Mouse (Mus musculus) bone marrow, adult 2 months (tissue): ENCODE data around the gene Snx6.

Experiments used
- CTCF ChIP-seq: fragments of 200-500 bp; IDR thresholded peaks from 2 replicates; pipeline ENCODE4 v1.5.1; 2011; ENCODE audit warnings: low read length, control low read depth; ENCODE audit not compliant: control insufficient read depth, insufficient read depth
- POLR2A ChIP-seq: fragments of 200-500 bp; IDR thresholded peaks from 2 replicates; pipeline ENCODE4 v1.6.1; 2011; ENCODE audit warnings: low read depth, mild to moderate bottlenecking, control low read depth, low read length, borderline replicate concordance; ENCODE audit not compliant: control insufficient read depth

DNA sequence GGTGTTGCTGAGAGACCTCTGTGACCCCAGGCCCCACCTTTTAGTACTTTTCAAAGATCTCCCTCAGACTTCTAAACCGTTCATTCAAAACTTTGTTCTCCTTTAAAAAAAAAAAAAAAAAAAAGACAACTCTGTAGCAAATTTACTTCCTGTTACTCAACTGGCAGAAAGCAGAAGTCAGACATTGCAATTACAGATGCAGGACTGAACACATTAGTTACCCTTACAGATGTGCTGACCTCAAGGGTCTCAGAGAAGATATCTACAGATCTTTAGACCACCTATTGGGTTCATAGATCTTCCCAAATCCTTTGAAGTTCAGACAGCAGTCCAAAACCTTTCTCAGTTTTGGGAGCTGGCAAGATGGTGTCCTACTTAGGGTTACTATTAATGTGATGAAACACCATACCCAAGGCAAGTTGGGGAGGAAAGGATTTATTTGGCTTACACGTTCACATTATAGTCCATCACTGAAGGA lies 25.2 kb upstream of the Snx6 start:
- TF ChIP-seq CTCF (no peak), POLR2A (no peak)
